Mouse (Mus musculus): ENCODE data around the gene Smim24. TPM values are rescaled to one million over a fixed set of nuclear protein-coding genes. Genes with fewer than 3 reads are reported as not detected.

The Smim24 gene
- polyA plus RNA-seq, 1 experiment from 2014 or later, result 2.8 TPM

DNA sequence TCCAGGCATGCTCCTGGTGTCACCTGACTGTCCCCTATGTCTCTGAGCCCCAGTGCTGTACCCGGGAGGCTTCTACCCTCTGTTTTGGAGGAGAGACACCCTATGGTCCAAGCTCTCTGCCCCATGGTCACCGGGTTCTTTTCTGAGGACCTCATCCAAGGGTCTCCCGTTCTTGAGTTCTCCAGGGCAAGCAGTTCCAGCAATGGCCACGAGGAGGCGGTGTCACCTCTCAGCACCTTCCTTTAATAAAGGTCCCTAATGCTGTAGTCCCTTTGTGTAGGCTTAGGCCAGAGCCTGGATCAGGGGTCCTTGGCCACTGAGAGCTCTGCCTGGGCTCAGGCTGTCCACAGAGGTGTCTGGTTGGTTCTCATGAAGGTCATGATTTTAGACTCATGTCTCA lies 2.3 kb downstream of the Smim24 start:
- H3K4me3 ChIP-seq, result no peak overlapping the region
- H3K9ac ChIP-seq (replicated peaks), result 0 out of 2 replicates have a peak overlapping the region, but pooled peaks have one; percentile 1
- H3K4me2 ChIP-seq (replicated peaks), result no peak overlapping the region
- 17% methylated on average over 5 of the region's 5 CpGs for WGBS
- no peak overlapping the region for H3K27ac ChIP-seq (replicated peaks)
- H3K36me3 ChIP-seq, result peaks cover 10% of the 10 kb centered on the region; the same call in 1 of the 2 replicates
- peaks cover 26% of the 10 kb centered on the region for H3K27me3 ChIP-seq
- no peaks in the 10 kb centered on the region for H3K9me3 ChIP-seq
- no peak for ATAC-seq (ENCODE audit: low FRiP score, low read depth)
- H3K4me1 ChIP-seq, result peaks cover 35% of the 10 kb centered on the region

DNA sequence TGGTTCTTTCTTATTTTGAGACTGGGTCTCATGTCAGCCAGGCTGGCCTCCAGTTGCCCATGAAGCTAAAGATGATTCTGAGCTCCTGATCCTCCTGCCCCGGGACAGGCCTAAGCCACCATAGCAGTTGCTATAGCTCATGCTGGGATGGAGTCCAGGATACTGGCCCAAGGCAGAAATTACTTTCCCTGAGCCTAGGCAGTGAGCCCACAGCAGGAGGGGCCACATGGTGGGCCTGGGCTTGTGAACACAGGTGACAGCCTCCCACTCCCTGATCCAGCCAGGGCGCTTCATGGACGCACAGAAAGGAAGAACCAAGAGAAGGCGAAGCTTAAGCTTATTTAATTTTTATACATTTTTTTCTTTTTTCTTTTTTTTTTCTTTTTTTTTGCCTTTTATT lies 3.0 kb downstream of the Smim24 start:
- H3K4me1 ChIP-seq, result peaks cover 41% of the 10 kb centered on the region
- no peaks in the 10 kb centered on the region for H3K9me3 ChIP-seq
- ATAC-seq (ENCODE audit: low FRiP score, low read depth), result no peak
- H3K36me3 ChIP-seq, result peaks cover 12% of the 10 kb centered on the region; the same call in 1 of the 2 replicates
- no peak overlapping the region for H3K27ac ChIP-seq (replicated peaks)
- H3K9ac ChIP-seq (replicated peaks), result no peak overlapping the region
- no peak overlapping the region for H3K4me3 ChIP-seq
- 83% methylated on average over 4 of the region's 4 CpGs for WGBS
- H3K4me2 ChIP-seq (replicated peaks), result no peak overlapping the region
- peaks cover 32% of the 10 kb centered on the region for H3K27me3 ChIP-seq

DNA sequence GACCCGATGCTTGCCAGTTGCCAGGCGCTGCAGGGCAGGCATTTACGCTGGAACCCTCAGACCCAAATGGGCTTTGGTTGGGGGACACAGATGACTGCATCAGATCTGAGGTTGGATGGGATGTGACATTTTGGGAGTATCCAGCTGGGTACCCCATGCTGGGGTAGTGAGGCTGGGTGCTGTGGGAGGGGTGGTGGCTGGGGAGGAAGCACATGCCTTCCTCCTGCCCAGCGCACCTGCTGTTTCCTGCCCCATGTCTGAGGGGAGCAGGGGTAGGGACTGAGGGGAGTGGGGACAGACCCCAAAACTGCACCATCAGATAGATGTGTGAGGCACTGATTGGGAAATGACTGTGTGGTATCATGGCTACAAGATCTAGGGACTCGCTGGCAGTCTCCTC lies 3.9 kb downstream of the Smim24 start:
- Histone ChIP-seq H3K27ac (replicated peaks) (no peak overlapping the region), H3K4me1 (peaks cover 50% of the 10 kb centered on the region), H3K9ac (replicated peaks) (0 out of 2 replicates have a peak overlapping the region, but pooled peaks have one; percentile 20), H3K4me3 (no peak overlapping the region), H3K9me3 (no peaks in the 10 kb centered on the region), H3K4me2 (replicated peaks) (no peak overlapping the region), H3K36me3 (peaks cover 12% of the 10 kb centered on the region; the same call in 1 of the 2 replicates), H3K27me3 (peaks cover 32% of the 10 kb centered on the region)
- ATAC-seq (ENCODE audit: low FRiP score, low read depth), result no peak
- WGBS, result 54% methylated on average over 5 of the region's 5 CpGs

DNA sequence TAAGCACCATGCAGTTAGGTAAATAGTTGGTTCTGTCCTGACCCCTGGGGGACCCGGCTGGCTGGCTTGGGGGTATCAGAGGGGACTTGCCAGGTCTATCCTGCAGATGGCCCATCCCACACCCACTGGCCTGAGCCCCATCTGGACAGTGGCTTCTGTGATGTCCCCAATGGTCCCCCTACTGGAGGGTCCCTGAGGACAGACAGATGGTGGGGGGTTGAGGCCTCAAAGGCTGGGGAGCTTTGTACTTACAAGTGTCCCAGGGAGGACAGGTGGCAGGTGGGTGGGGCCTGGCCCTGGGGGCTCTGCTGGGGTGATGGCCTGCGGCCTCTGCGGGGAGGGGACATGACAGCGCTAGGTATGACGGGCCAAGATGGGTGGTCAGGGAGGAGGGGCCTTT lies 6.4 kb downstream of the Smim24 start:
- Histone ChIP-seq H3K36me3 (peaks cover 12% of the 10 kb centered on the region; the same call in 1 of the 2 replicates), H3K4me2 (replicated peaks) (no peak overlapping the region), H3K4me1 (peaks cover 56% of the 10 kb centered on the region), H3K9me3 (no peaks in the 10 kb centered on the region), H3K27me3 (peaks cover 45% of the 10 kb centered on the region), H3K27ac (replicated peaks) (no peak overlapping the region), H3K9ac (replicated peaks) (0 out of 2 replicates have a peak overlapping the region, but pooled peaks have one; percentile 8), H3K4me3 (no peak overlapping the region)
- no peak for ATAC-seq (ENCODE audit: low FRiP score, low read depth)
- 57% methylated on average over 5 of the region's 5 CpGs for WGBS

DNA sequence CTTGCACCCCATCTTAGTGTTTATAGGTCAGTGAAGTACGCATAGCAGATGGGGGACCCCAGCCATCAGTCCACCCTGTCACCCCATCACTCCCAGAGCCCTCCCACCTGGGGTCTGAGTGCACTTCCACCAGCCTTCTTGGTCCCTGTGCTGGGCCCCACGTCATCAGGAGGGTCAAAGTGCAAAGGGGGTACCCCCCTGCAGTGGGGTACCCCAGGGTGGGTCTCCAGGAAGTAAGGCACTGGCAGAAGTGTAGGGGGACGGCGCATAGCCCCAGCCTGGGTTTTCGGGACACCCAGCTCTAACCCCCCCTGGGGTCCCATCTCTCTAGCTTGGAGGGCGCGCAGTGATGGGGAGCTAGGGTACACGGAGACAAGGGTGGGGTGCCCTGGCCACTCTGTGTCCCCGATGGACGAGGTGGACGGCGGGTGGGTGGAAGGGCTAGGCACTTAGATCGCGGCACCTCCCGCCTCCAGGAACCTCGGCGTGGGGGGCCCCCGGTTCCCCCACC lies 7.0 kb downstream of the Smim24 start:
- no peak overlapping the region for H3K4me3 ChIP-seq
- peaks cover 56% of the 10 kb centered on the region for H3K4me1 ChIP-seq
- H3K9me3 ChIP-seq, result no peaks in the 10 kb centered on the region
- 0 out of 2 replicates have a peak overlapping the region, but pooled peaks have one; percentile 9 for H3K4me2 ChIP-seq (replicated peaks)
- 0 out of 2 replicates have a peak overlapping the region, but pooled peaks have one; percentile 8 for H3K9ac ChIP-seq (replicated peaks)
- ATAC-seq (ENCODE audit: low FRiP score, low read depth), result no peak
- H3K27ac ChIP-seq (replicated peaks), result no peak overlapping the region
- peaks cover 45% of the 10 kb centered on the region for H3K27me3 ChIP-seq
- H3K36me3 ChIP-seq, result peaks cover 15% of the 10 kb centered on the region; the same call in 1 of the 2 replicates
- WGBS, result 70% methylated on average over 18 of the region's 18 CpGs

DNA sequence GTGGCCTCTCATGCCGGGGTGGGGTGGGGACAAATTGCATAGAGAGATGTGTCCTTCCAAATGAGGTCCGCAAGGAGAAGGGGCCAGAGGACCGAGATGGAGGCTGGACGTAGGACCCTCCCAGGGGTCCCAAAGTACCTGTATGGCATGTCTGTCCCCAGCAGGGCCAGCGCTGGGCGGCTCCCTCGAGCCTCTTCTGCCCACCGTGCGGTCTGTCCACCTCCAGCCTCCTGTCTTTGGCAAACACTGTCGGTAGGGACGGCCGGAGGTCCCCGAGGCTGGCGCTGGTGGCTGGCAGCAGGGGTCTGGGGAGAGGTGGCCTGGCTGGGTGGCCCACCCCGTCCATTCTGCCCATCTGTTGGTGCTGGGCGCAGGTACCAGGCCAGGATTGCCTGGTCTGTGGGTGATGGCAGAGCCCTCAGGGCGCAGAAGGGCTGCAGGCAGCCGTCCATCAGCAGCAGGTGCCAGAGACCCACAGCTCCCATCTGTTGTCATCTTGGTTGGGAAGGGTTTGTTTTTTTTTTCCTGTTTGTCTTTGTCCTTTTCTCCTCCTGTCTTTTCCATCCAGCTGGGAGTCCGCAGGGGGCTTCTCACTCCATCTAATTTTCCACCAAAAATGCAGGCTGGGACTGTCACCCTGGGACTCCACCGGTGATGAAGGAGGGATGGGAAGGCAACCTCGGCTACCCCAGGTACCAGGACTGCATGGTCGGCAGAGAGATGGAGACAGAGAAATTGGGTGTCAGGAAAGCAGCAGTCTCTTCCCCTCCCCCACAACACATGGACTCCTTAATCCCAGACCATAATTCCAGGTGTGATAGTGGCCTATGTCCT lies 7.7 kb downstream of the Smim24 start:
- Histone ChIP-seq H3K4me3 (peak overlapping the region; percentile 12; the same call in 1 of the 2 replicates), H3K27me3 (peaks cover 51% of the 10 kb centered on the region), H3K27ac (replicated peaks) (peak overlapping the region; percentile 92), H3K4me1 (peaks cover 56% of the 10 kb centered on the region), H3K36me3 (peaks cover 15% of the 10 kb centered on the region; the same call in 1 of the 2 replicates), H3K9ac (replicated peaks) (0 out of 2 replicates have a peak overlapping the region, but pooled peaks have one; percentile 8), H3K9me3 (no peaks in the 10 kb centered on the region), H3K4me2 (replicated peaks) (peak overlapping the region; percentile 9; the same call in 1 of the 2 replicates)
- WGBS, result 50% methylated on average over 22 of the region's 22 CpGs
- no peak for ATAC-seq (ENCODE audit: low FRiP score, low read depth)

DNA sequence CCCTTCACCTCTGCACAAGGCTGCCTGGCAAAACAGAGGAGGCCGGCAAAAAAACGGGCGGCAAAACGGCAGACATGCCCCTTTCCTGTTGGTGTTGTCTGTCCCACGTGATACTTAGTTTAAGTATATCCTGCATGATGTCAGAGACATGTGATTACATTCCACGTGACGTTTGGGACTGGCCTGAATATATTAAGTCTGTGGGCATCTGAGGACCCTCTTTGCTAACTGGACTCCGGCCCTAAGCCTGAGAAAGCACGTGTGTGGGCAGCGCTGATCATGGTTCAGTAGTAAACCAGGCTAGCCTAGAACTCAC lies 8.3 kb downstream of the Smim24 start:
- Histone ChIP-seq H3K27me3 (peaks cover 57% of the 10 kb centered on the region), H3K4me1 (peaks cover 56% of the 10 kb centered on the region), H3K4me2 (replicated peaks) (no peak overlapping the region)

DNA sequence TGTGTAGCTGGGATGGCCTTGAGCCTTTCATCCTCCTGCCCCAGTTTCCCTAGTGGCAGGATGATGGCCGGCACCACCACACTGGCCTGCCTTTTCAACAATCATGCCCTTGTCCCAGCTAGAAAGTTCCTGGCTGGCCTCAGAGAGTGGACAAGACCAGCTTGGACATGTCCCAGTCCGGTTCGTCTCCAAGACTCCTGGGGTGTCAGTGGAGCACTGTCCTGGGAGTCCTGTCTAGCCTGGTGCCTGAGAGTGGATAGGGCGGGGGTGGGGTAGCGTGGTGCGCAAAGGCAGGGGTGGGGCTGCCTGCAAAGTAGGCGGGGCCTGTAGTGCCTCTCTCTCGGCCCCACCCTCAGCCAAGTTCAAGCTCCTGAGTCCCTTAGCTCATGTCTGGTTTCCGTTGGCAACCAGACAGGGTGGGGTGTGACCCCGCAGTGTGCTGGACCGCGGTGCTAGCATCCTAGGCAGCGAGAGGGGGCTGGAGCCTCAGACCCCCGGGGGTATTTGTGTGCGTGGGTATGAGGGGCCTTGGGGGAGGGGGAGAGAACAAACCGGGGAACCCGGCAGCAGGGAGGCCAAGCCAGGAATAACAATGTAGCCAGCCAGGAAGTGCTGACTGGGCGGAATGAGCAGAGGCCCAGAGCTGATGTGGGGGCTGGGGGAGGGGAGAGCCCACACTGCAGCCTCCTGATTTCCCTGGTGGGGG lies 8.8 kb downstream of the Smim24 start:
- WGBS, result 4% methylated on average over 18 of the region's 18 CpGs
- peaks cover 59% of the 10 kb centered on the region for H3K4me1 ChIP-seq
- H3K9me3 ChIP-seq, result no peaks in the 10 kb centered on the region
- peak overlapping the region; percentile 92 for H3K27ac ChIP-seq (replicated peaks)
- ATAC-seq (ENCODE audit: low FRiP score, low read depth), result peak; percentile 83
- H3K9ac ChIP-seq (replicated peaks), result peak overlapping the region; percentile 37
- H3K36me3 ChIP-seq, result peaks cover 15% of the 10 kb centered on the region; the same call in 1 of the 2 replicates
- H3K27me3 ChIP-seq, result peaks cover 62% of the 10 kb centered on the region
- H3K4me3 ChIP-seq, result peak overlapping the region; percentile 17; the same call in 1 of the 2 replicates
- peak overlapping the region; percentile 40 for H3K4me2 ChIP-seq (replicated peaks)

More for the DNA sequence above, 8.3 kb downstream of the Smim24 start:
- no peak overlapping the region for H3K9ac ChIP-seq (replicated peaks)
- peaks cover 15% of the 10 kb centered on the region; the same call in 1 of the 2 replicates for H3K36me3 ChIP-seq
- no peaks in the 10 kb centered on the region for H3K9me3 ChIP-seq
- peak; percentile 1; the same call in 1 of the 2 replicates for ATAC-seq (ENCODE audit: low FRiP score, low read depth)
- no peak overlapping the region for H3K4me3 ChIP-seq
- peak overlapping the region; percentile 92 for H3K27ac ChIP-seq (replicated peaks)
- 29% methylated on average over 10 of the region's 10 CpGs for WGBS

DNA sequence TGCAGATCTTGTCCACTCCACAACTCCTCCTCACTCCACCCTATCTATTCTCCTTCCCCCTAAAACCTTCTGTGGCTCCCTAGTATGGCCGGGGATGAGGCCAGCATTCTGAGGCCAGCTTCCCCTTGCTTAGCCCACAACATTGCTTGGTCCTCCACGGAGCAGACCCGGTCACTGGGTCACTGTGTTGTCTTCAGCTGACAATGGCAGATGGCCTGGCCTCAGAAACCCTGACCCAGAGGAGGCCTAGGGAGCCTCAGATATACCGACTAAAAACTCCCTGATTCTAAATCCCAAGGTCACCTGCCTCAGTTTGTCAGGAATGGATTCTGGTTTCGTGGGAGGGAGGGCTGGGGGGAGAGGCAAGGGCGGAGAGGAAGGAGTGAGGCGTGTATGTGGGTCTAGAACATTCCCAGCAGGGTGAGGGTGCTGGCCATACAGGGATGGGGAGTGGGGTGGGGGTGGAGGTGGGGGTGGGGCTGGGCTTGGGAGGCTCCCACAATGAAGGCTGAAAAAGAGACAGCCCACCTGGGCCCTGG lies 9.4 kb downstream of the Smim24 start:
- WGBS, result 10% methylated on average over 7 of the region's 7 CpGs
- H3K36me3 ChIP-seq, result peaks cover 15% of the 10 kb centered on the region; the same call in 1 of the 2 replicates
- peaks cover 68% of the 10 kb centered on the region for H3K27me3 ChIP-seq

DNA sequence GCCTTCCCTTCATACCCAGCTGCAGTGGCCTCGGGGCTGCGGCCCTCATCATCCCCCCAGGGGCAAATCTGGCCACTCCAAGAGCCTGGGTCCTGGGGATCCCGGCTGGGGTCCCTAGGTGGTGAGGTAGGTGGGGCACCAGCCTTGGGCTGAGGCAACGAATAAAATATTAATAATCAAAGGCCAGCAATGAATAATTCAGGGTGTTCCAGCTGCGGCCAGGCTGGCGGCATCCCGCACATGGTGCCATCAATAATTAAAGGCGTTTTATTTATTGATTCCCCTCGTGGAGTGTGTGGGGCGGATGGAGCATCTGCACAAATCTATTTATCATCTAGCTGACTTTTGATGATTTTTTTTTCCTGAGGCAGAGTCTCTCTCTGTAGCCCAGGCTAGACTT lies 10.7 kb downstream of the Smim24 start:
- H3K36me3 ChIP-seq, result peaks cover 15% of the 10 kb centered on the region; the same call in 1 of the 2 replicates
- 36% methylated on average over 10 of the region's 10 CpGs for WGBS
- no peaks in the 10 kb centered on the region for H3K9me3 ChIP-seq
- H3K9ac ChIP-seq (replicated peaks), result 0 out of 2 replicates have a peak overlapping the region, but pooled peaks have one; percentile 37
- no peak overlapping the region for H3K4me3 ChIP-seq
- peaks cover 71% of the 10 kb centered on the region for H3K27me3 ChIP-seq
- peak overlapping the region; percentile 92 for H3K27ac ChIP-seq (replicated peaks)
- ATAC-seq (ENCODE audit: low FRiP score, low read depth), result peak; percentile 13
- peak overlapping the region; percentile 40; the same call in 1 of the 2 replicates for H3K4me2 ChIP-seq (replicated peaks)
- peaks cover 69% of the 10 kb centered on the region for H3K4me1 ChIP-seq

More for the DNA sequence above, 9.4 kb downstream of the Smim24 start:
- Histone ChIP-seq H3K9me3 (no peaks in the 10 kb centered on the region), H3K4me1 (peaks cover 61% of the 10 kb centered on the region), H3K27ac (replicated peaks) (peak overlapping the region; percentile 92), H3K9ac (replicated peaks) (peak overlapping the region; percentile 37), H3K4me2 (replicated peaks) (peak overlapping the region; percentile 40), H3K4me3 (peak overlapping the region; percentile 17; the same call in 1 of the 2 replicates)
- no peak; the same call in 1 of the 2 replicates for ATAC-seq (ENCODE audit: low FRiP score, low read depth)

DNA sequence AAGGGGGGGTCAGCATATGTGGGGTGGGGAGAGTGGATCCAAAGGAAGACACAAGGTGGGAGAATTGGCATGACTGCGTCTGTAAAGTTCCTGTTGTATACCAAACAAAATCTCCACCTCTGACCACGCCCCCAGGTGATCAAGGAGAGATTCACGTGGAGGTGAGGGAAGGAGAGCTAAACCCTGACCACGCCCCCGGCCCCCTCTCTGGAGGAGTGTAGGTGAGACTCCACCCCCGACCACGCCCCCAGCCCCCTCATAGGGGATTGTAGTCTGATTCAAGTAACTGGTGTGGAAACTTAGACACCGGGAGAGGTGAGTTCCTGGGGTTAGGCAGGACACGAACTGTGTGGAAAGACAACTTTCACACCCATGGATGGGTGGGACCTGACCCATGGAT lies 11.2 kb downstream of the Smim24 start:
- no peak for ATAC-seq (ENCODE audit: low FRiP score, low read depth)
- Histone ChIP-seq H3K27ac (replicated peaks) (no peak overlapping the region), H3K9me3 (no peaks in the 10 kb centered on the region), H3K9ac (replicated peaks) (no peak overlapping the region), H3K36me3 (peaks cover 15% of the 10 kb centered on the region; the same call in 1 of the 2 replicates), H3K4me3 (no peak overlapping the region), H3K4me1 (peaks cover 74% of the 10 kb centered on the region), H3K4me2 (replicated peaks) (no peak overlapping the region), H3K27me3 (peaks cover 76% of the 10 kb centered on the region)
- 11% methylated on average over 9 of the region's 9 CpGs for WGBS

Data from midbrain, embryonic 12.5 days (tissue).